Mouse (Mus musculus) testis, postnatal 10 days (tissue): Measurements from ENCODE around the gene 1700029J07Rik.

Experiments
- DNase-seq: peaks from one replicate; pipeline ENCODE4 v3.0.0; 2021; ENCODE audit warnings: low spot score

Gene 1700029J07Rik

GRCm38 (mm10) chr8:45946283-45946682 lies 28.8 kb downstream of the 1700029J07Rik start:
- no peak for DNase-seq

GRCm38 (mm10) chr8:45936986-45937385 lies 38.1 kb downstream of the 1700029J07Rik start:
- no peak for DNase-seq

GRCm38 (mm10) chr8:45934582-45935014 lies 40.5 kb downstream of the 1700029J07Rik start, which contains the start of gene Ccdc110:
Gene Ccdc110 (plus strand): TSS chr8:45934619.
- peak; percentile 100 for DNase-seq

- DNase-seq, result no peak
These were observed 52.9 kb downstream of the 1700029J07Rik start for GRCm38 (mm10) chr8:45922116-45922515.

GRCm38 (mm10) chr8:45920392-45920791 lies 54.7 kb downstream of the 1700029J07Rik start:
- peak; percentile 51 for DNase-seq

GRCm38 (mm10) chr8:45918891-45919290 lies 56.2 kb downstream of the 1700029J07Rik start:
- DNase-seq, result no peak

- no peak for DNase-seq
These were observed 57.9 kb downstream of the 1700029J07Rik start for GRCm38 (mm10) chr8:45917040-45917679.

- no peak for DNase-seq
These were observed 58.6 kb downstream of the 1700029J07Rik start for GRCm38 (mm10) chr8:45916496-45916895.

- DNase-seq, result no peak
These were observed 61.3 kb downstream of the 1700029J07Rik start for GRCm38 (mm10) chr8:45913707-45914106.

GRCm38 (mm10) chr8:45906251-45906619 lies 68.8 kb downstream of the 1700029J07Rik start:
- DNase-seq, result no peak

- DNase-seq, result no peak
These were observed 69.3 kb downstream of the 1700029J07Rik start for GRCm38 (mm10) chr8:45905591-45906250.

GRCm38 (mm10) chr8:45903659-45904058 lies 71.4 kb downstream of the 1700029J07Rik start:
- DNase-seq, result no peak
